Mouse (Mus musculus) stomach, postnatal 0 days (tissue): ENCODE measurements around the gene Hsd17b1.

Source experiments
- CTCF ChIP-seq: IDR thresholded peaks from 2 replicates; pipeline ENCODE4 v1.5.1; 2016; ENCODE audit warnings: antibody characterized with exemption, low read depth, mild to moderate bottlenecking, moderate library complexity
- EP300 ChIP-seq: optimal IDR thresholded peaks from 2 replicates; pipeline ENCODE3; 2016; ENCODE audit warnings: antibody characterized with exemption

DNA sequence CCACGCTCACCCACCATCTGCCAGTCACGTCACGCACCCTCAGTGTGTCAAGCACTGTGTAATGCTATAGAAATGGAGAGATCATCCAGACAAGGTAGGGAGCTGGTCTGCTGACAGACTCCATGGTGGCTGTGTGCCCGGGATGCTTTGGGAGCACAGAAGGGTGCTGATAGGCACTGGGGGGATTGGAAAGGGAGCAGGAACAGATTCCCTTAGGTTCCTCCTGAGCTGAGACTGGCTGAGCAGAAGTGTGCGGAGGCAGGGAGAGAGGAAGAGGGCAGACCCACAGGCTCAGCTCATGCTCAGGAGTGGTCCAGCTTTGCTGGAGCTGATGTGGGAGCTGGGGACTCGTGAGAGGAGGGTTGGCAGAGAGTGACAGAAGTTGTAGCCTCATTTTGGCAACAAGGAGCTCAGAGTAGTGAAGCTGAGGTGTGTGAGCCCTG lies 27.1 kb upstream of the Hsd17b1 start:
- TF ChIP-seq CTCF (no peak), EP300 (no peak)
